Mouse (Mus musculus) CD4-positive, CD25-positive, alpha-beta regulatory T cell, adult 4 months (primary cell): ENCODE results near the gene Ugt2b38. TPM values are rescaled to one million over a fixed set of nuclear protein-coding genes. Genes with fewer than 3 reads are reported as not detected.
"Not testable (repeated sequence)": the region's sequence is repeated elsewhere in the genome, so short reads cannot be mapped to it uniquely, and the experiment has no call there.

Source experiments
- ATAC-seq: one replicate; pipeline ENCODE4 v1.8.0; 2017
- polyA plus RNA-seq, 2 experiments: library from polyadenylated mRNA; unstranded; fragments of 100-300 nt; shearing (Covaris generic); gene quantifications; one replicate each; pipeline ENCODE4 v1.2.1; 2017

Ugt2b38 gene
- polyA plus RNA-seq = not detected

DNA sequence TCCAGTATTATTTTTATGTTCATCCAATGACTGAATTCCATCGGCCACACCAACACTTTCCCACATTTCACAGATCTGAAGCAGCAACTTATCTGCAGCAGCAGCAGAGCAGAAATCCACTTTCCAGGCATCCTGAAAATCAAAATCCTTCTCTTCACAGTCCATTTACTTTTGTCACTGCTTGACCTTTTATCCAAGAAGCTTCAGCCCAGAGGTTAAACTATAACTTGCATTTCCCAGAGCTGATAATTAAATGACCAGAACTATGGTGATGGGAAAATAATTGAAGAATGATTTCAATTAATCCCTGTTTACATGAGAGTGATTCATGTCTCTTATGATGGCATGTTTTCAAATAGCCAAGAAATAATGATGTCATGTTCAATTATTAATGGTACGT, at the start of gene Ugt2b38:
Ugt2b38 (minus strand) TSS at position 163 of the 400 bp plus-strand sequence.
- not testable (repeated sequence) for ATAC-seq

DNA sequence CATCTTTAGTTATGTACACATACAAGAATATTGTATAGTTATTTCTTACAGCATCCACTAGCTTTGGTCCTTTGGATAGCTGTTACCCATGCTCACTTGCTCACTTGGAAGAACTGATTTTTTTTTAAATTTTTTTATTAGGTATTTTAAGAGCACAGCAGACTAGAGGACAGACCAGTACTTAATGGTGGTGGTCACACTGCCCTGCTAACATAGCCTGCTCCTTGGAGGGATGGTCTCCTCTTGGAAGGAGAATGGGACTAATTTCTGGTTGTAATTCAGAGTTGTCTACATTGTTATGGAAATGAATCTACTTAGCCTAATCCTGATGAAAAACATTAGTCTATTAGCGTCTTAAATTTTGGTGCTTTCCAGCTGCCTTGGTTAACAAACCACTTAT, 34.8 kb upstream of the Ugt2b38 start:
- no peak for ATAC-seq

DNA sequence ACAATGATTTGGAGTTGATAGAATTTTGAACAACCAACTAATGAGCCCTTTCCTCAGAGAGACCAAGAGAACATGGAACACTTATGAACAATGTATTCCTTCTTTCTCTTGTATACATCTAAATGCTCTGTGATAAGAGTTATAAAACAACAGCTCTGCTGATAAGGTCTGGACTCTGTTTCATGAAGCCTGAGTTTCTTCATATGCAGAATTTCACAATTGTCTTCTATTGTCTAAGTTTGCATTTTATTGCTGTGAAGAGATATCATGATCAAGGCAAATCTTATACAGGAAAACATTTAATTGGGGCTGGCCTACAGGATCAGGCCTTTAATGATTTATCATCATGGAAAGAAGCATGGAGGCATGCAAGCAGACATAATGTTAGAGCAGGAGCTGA, 33.7 kb upstream of the Ugt2b38 start:
- no peak for ATAC-seq

DNA sequence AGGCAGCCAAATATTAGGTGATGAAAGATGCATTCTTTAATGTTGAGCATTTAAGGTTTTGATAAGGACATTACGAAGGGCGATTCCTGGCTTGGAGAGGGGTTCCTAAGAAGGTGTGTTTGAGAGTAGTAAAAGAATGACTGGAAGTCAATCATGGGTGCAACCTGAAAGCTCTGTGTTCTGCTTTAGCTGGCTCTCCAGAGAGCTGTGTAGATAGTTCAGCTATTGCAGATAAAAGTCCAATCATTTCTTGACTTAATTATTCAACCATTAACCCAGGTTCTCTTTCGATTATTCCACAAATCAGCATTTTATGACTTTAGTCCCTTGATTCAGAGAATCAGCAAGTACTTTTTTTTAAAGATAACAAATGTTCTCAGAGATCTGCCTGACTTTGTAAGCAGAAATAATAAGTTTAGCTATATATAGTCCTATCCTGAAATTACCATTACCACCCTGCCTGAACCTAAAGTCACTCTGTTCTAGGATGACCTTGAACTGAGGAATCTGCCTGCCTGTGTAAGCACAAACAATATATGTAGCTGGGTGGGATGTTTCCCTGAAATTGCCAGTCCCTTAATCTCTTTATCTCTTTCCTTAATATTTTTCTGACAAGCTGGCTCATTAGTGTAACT, 32.3 kb upstream of the Ugt2b38 start:
- no peak for ATAC-seq

DNA sequence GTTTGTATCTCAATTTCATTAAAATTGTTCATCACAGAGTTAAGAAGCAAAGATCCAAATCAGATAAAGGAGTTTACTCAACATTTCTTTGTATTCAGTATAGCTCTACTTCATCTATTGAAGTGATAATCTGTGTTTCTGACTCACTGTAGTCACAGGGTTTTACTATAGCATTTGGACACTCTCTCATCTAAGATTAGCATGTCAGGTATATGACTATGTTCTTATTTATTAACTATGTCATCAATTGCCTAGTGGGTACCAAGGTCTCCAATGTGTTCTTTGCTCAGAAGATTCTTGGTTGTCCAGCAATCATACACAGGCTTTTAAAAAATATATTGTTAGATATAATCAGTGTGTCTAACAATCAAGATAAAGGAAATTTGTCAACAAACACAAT, 31.5 kb upstream of the Ugt2b38 start:
- no peak for ATAC-seq

DNA sequence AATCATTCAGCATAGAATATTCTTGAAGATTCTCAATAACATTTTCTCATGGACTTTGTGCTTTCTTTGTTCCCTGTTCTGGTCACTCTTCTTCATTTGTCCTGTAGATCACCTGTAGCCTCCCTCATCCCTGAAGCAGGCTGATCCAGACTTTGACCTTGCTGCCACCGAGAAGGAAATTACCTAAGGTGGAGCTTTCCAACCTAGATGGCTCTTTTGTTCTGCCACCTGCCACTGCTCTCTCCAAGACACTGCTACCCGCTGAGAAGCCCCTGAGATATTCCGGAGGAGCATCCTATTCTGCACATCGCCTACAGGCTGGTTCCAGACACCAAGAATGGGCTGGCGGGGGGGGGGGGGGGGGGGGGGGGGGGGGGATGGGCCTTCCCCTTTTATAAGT, 28.5 kb upstream of the Ugt2b38 start:
- not testable (repeated sequence) for ATAC-seq

DNA sequence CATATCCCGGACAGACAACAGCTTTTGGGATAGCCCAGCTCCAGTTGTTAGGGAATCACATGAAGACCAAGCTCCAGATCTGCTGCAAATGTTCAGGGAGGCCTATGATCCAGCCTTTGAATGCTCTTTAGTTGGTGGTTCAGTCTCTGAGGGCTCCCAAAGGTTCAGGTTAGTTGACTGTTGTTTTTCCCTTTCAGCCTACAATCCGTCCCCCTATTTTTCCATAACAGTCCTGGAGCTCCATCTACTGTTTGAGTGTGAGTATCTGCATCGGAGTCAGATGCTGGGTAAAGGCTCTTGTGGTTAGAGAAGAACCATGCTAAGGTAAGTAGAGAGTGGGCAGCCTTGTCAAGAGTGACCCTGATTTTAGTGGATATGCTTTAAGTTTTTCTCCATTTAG, 12.3 kb upstream of the Ugt2b38 start:
- no peak for ATAC-seq

DNA sequence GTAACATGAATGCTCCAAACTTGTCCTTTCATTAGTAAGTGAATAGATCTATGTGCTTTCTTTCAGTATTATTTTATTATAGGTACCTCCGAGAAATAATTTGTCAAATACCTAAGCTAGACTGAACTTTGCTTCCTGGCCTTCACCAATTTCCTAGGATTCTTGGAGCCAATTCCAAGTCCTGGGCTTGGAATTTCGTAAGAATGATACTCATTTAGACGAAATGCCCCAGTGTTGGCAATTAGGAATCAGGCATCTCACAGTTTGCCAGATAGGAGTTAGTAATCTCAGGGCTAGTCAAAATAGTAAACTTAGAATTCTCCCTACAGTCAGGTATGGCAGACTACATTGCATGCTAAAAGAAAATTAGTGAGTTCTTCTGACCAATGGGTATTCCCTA, 1.7 kb upstream of the Ugt2b38 start:
- no peak for ATAC-seq

DNA sequence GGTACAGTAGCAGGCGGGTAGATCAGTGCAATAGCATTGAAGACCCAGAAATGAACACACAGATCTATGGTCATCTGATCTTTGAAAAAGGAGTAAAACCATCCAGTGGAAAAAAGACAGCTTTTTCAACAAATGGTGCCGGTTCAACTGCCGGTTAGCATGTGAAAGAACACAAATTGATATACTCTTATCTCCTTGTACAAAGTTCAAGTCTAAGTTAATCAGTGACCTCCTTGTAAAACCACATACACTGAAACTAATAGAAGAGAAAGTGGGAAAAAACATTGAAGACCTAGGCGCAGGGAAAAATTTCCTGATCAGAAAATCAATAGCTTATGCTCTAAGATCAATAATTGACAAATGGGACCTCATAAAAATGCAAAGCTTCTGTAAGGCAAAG, 27.0 kb downstream of the Ugt2b38 start:
- ATAC-seq = no peak

DNA sequence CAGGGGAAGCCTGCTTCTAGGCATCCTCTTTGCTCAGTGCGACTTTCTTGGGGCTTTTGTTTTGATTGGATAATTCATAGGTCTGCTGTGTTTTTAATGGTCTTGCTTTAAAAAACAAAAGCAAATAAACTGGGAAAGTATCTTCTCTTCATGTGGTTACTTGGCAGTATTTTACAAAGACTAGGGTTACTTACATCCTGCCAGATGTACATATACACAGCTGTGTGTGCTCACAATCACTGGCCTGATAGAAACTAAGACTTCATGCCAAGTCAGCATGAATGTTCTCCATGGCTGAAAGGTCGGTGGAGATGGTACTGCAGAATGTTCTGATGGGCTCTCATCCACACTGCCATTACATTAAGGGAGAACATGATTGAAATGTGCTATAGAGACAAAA, 33.2 kb downstream of the Ugt2b38 start:
- no peak for ATAC-seq

DNA sequence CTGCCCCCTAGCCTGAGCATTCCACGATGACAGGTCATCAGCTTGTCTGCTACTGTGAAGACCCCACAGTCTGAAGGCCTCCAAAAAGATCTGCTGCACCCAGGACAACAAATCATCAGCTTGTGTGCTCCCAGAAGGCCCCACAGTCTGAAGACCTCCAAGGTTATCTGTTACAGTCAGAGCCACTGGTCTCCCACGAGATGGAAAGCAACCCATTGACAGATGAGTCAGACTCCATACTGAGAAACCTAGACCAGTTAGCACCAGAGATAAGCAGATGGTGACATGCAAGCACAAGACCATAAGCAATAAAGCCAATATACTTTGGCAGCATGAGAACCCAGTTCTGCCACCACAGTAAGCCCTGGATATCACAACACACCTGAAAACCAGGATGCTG, 43.8 kb downstream of the Ugt2b38 start:
- ATAC-seq = no peak

DNA sequence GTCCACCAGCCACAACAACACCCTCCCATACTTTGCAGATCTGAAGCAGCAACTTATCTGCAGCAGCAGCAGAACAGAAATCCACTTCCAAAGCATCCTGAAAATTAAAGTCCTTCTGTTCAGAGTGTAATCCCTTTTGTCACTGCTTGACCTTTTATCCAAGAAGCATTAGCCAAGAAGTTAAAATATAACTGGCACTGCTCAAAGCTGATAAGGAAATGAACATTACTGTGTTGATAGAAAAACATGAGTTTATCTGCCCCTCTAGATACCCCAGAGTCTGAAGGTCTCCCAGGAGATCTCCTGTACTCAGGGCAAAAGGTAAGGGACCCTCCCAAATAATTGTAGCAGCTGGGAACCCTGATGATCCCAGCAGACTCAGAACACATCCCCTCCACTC, 44.2 kb downstream of the Ugt2b38 start:
- ATAC-seq = no peak

DNA sequence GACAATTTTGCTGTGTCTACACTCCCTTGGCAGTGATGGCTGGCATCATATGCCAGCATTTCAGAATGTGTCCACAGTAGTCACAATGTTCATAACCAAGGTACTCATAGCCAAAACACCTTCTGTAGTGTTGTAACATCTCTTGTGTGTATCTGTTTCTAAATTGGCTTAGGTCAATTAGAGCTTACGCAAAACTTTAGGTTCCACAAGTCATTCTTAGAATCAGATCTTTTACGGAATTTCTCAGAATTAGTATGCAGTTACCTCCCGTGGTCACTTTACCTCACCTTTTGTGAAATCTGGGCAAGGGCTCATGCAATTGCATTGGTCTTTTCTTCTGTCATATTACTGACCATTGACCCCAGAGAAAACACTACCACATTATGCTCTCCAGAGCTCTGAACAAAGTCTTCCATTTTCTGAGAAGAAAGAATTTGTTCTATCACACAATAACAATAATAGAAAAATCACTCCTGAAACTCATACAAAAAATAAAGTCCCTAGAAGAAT, 48.1 kb downstream of the Ugt2b38 start:
- ATAC-seq = no peak

DNA sequence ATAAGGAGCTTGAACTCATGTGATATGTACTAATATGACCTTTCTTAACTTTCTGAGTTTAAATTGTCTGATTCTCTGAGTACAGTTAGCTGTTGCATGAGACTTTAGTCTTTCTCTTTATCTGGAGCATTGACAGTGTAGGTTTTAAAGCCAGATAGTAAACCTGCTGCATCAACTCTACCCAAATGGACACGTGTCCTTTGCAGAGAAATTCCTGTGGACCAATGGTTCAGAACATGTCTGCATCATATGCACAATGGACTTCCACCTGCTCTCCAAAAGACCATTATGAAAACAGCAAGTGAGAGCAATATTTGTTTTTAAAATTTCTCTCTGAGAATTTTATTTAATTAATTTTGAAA, 50.5 kb downstream of the Ugt2b38 start:
- no peak for ATAC-seq

DNA sequence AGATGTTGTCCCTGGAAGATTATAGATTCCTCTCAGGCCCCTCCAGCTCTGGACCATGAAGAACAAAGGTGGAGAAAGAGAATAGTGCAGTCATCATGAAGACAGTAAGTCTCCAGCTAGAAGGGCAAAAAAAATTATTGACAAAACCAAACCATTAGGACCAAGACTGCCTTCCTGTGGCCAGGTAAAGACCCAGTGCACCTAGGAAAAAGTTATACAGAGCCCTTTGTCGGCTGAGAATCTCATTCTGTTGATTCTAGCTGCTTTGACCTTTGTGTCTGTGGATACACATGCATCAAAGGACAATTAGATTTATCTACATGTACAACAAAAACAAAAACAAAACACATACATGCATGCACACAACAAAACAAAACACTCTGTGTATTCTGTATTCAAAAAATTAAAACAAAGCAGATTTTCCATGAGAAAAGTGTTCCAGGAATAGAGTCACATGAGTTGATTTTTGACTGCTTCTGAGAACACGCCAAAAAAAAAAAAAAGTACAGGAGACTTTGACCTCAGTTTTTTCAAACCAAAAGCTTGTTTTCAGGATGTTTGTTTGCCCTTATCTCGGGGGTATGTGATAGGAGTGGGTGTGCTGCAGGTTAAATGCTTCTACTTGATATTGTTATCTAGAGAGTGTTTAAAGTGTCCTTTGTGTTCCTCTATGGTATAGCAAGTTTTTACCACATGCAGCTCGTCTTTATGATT, 51.1 kb downstream of the Ugt2b38 start:
- not testable (repeated sequence) for ATAC-seq

Other genes starting within 250 kb of the Ugt2b38 start
- under 1 TPM in 1 of 2 experiments, not detected in 1; 0.23 TPM for gene Ugt2b37, start 169.4 kb downstream of the Ugt2b38 start, polyA plus RNA-seq
- not detected for gene Ugt2a3, start 87.0 kb downstream of the Ugt2b38 start, polyA plus RNA-seq
- gene Ugt2a2, start 58.1 kb upstream of the Ugt2b38 start, polyA plus RNA-seq = not detected
- not detected for gene Gm43638, start 62.6 kb upstream of the Ugt2b38 start, polyA plus RNA-seq
- not detected for gene Ugt2a1, start 66.7 kb upstream of the Ugt2b38 start, polyA plus RNA-seq
- gene Sult1b1, start 114.0 kb upstream of the Ugt2b38 start, polyA plus RNA-seq = not detected
- gene Sult1d1, start 144.8 kb upstream of the Ugt2b38 start, polyA plus RNA-seq = not detected
- gene Sult1e1, start 167.4 kb upstream of the Ugt2b38 start, polyA plus RNA-seq = not detected
- not detected for gene Csn1s1, start 242.0 kb upstream of the Ugt2b38 start, polyA plus RNA-seq